Mouse (Mus musculus) hindbrain, embryonic 10.5 days (tissue): ENCODE data around the gene Gm10392. TPM values are rescaled to one million over a fixed set of nuclear protein-coding genes. Genes with fewer than 3 reads are reported as not detected.

Source experiments
- DNase-seq: peaks from one replicate; pipeline ENCODE4 v3.0.0-alpha.2; 2017; ENCODE audit warnings: low spot score
- H3K27ac ChIP-seq: fragments of 300-500 bp; sonication (generic); 2 replicates; pipeline ENCODE4 v1.5.1; 2016; ENCODE audit warnings: mild to moderate bottlenecking, moderate library complexity
- H3K27me3 ChIP-seq: fragments of 300-500 bp; sonication (generic); 2 replicates; pipeline ENCODE4 v1.6.1; 2016; ENCODE audit warnings: mild to moderate bottlenecking; ENCODE audit not compliant: poor library complexity, insufficient read depth, severe bottlenecking
- H3K36me3 ChIP-seq: fragments of 300-500 bp; sonication (generic); 2 replicates; pipeline ENCODE4 v1.6.1; 2016; ENCODE audit warnings: mild to moderate bottlenecking, moderate library complexity
- H3K4me1 ChIP-seq: fragments of 300-500 bp; sonication (generic); replicated peaks from 2 replicates; pipeline ENCODE4 v1.6.1; 2016; ENCODE audit warnings: mild to moderate bottlenecking
- H3K4me3 ChIP-seq: fragments of 300-500 bp; sonication (generic); 2 replicates; pipeline ENCODE4 v1.5.1; 2016; ENCODE audit warnings: mild to moderate bottlenecking, moderate library complexity
- H3K9me3 ChIP-seq: fragments of 300-500 bp; sonication (generic); 2 replicates; pipeline ENCODE4 v1.6.1; 2016; ENCODE audit warnings: mild to moderate bottlenecking, moderate library complexity
- WGBS: fragments of 180-500 bp; shearing (Covaris S2); methylation state at CpG from one replicate; pipeline ENCODE4 v1.1.7; 2016; 5-methylcytosine and 5-hydroxymethylcytosine counted together
- polyA plus RNA-seq: library from polyadenylated mRNA; unstranded; fragments of >200 nt; fragmentation: Nextera tagmentation; extraction: Ambion mirVana; gene quantifications from 2 replicates; pipeline ENCODE4 v1.2.1, GENCODE M21; 2016

The Gm10392 gene
- polyA plus RNA-seq, 1 experiment from 2014 or later: 0.21 TPM

GRCm38 (mm10) chr11:77505291-77505980 is 13.6 kb downstream of the Gm10392 start:
- H3K27me3 ChIP-seq: no peaks in the 10 kb centered on the region
- H3K4me1 ChIP-seq: peaks cover 47% of the 10 kb centered on the region
- no peaks in the 10 kb centered on the region for H3K9me3 ChIP-seq
- WGBS: 92% methylated on average over 22 of the region's 22 CpGs
- DNase-seq: no peak
- no peak overlapping the region for H3K4me3 ChIP-seq
- peaks cover 94% of the 10 kb centered on the region for H3K36me3 ChIP-seq
- no peak overlapping the region for H3K27ac ChIP-seq

GRCm38 (mm10) chr11:77504377-77504776 is 14.6 kb downstream of the Gm10392 start:
- WGBS: 95% methylated on average over 19 of the region's 19 CpGs
- H3K27me3 ChIP-seq: no peaks in the 10 kb centered on the region
- H3K9me3 ChIP-seq: no peaks in the 10 kb centered on the region
- H3K4me1 ChIP-seq: peaks cover 54% of the 10 kb centered on the region
- no peak overlapping the region for H3K27ac ChIP-seq
- DNase-seq: no peak
- H3K36me3 ChIP-seq: peaks cover 94% of the 10 kb centered on the region
- H3K4me3 ChIP-seq: no peak overlapping the region

DNA sequence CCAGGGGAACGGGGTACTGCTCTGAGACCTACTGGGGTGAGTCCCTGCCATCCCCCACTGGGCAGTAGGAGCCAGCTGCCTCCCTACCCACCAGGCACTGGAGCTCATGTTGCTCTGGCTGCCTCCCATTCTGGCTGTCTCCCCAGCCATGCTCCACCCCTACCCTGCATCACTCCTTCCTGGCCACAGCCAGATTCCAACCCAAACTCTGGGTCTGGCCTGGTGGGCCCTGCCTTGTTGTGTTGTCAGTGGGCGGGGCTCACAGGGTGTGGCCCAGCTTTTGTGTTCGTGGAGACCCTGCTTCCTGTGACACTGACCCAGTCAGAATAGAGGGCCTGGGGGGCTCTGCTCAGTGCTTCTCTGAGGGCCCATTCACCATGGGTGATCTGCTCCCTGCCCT is 15.5 kb downstream of the Gm10392 start:
- no peaks in the 10 kb centered on the region for H3K27me3 ChIP-seq
- H3K9me3 ChIP-seq: no peaks in the 10 kb centered on the region
- peaks cover 55% of the 10 kb centered on the region for H3K4me1 ChIP-seq
- H3K27ac ChIP-seq: no peak overlapping the region
- 63% methylated on average over 3 of the region's 3 CpGs for WGBS
- H3K36me3 ChIP-seq: peaks cover 94% of the 10 kb centered on the region
- no peak for DNase-seq
- no peak overlapping the region for H3K4me3 ChIP-seq

DNA sequence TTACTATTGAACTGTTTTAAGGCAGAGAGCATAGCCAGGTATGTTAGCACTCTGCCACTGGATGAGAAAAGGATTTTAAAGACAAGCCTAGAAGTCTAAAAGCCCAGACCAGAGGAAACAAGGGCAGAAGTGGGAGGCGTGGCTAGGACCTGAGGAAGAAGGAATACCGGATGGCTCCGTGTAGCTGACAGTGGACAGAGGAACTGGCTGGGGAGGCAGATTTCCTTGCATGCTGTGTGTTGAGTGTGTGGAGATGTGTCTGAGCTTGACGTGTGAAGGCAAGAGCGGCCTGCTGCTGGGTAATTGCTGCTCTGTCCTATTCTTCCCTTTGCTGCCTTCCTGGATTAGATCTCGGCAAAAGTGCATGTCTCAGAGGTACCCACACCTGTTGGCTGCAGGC is 16.5 kb downstream of the Gm10392 start:
- H3K4me1 ChIP-seq: peaks cover 58% of the 10 kb centered on the region
- peaks cover 91% of the 10 kb centered on the region for H3K36me3 ChIP-seq
- no peak for DNase-seq
- no peaks in the 10 kb centered on the region for H3K9me3 ChIP-seq
- no peak overlapping the region for H3K27ac ChIP-seq
- no peak overlapping the region for H3K4me3 ChIP-seq
- no peaks in the 10 kb centered on the region for H3K27me3 ChIP-seq
- WGBS: 87% methylated on average over 6 of the region's 6 CpGs

GRCm38 (mm10) chr11:77501971-77502370 is 17.0 kb downstream of the Gm10392 start:
- 94% methylated on average over 4 of the region's 4 CpGs for WGBS
- Histone ChIP-seq H3K27me3 (no peaks in the 10 kb centered on the region), H3K27ac (no peak overlapping the region), H3K36me3 (peaks cover 86% of the 10 kb centered on the region), H3K9me3 (no peaks in the 10 kb centered on the region), H3K4me3 (no peak overlapping the region), H3K4me1 (peaks cover 62% of the 10 kb centered on the region)
- no peak for DNase-seq

GRCm38 (mm10) chr11:77501392-77501791 is 17.6 kb downstream of the Gm10392 start:
- Histone ChIP-seq H3K9me3 (no peaks in the 10 kb centered on the region), H3K4me1 (peaks cover 61% of the 10 kb centered on the region), H3K27me3 (no peaks in the 10 kb centered on the region), H3K4me3 (no peak overlapping the region), H3K36me3 (peaks cover 80% of the 10 kb centered on the region), H3K27ac (no peak overlapping the region)
- DNase-seq: peak; percentile 72
- 28% methylated on average over 5 of the region's 5 CpGs for WGBS

- Histone ChIP-seq H3K4me1 (peaks cover 69% of the 10 kb centered on the region), H3K9me3 (no peaks in the 10 kb centered on the region), H3K27me3 (no peaks in the 10 kb centered on the region), H3K4me3 (no peak overlapping the region), H3K36me3 (peaks cover 73% of the 10 kb centered on the region), H3K27ac (peak overlapping the region; percentile 64; the same call in 1 of the 2 replicates)
- peak; percentile 27 for DNase-seq
- 80% methylated on average over 17 of the region's 17 CpGs for WGBS
These were observed 18.4 kb downstream of the Gm10392 start for GRCm38 (mm10) chr11:77500361-77501325.

- WGBS: 93% methylated on average over 7 of the region's 7 CpGs
- Histone ChIP-seq H3K27ac (peak overlapping the region; percentile 88), H3K36me3 (peaks cover 62% of the 10 kb centered on the region)
These were observed 19.6 kb downstream of the Gm10392 start for GRCm38 (mm10) chr11:77499354-77499753.

GRCm38 (mm10) chr11:77498261-77499139 is 20.5 kb downstream of the Gm10392 start:
- Histone ChIP-seq H3K4me1 (peaks cover 86% of the 10 kb centered on the region), H3K27me3 (no peaks in the 10 kb centered on the region), H3K36me3 (peaks cover 54% of the 10 kb centered on the region), H3K4me3 (peak overlapping the region; percentile 29), H3K9me3 (no peaks in the 10 kb centered on the region), H3K27ac (peak overlapping the region; percentile 88)
- DNase-seq: peak; percentile 39
- WGBS: 74% methylated on average over 12 of the region's 12 CpGs

More at GRCm38 (mm10) chr11:77499354-77499753, 19.6 kb downstream of the Gm10392 start:
- no peak for DNase-seq
- Histone ChIP-seq H3K4me3 (no peak overlapping the region; the same call in 1 of the 2 replicates), H3K4me1 (peaks cover 81% of the 10 kb centered on the region), H3K9me3 (no peaks in the 10 kb centered on the region), H3K27me3 (no peaks in the 10 kb centered on the region)

- WGBS: 9% methylated on average over 4 of the region's 4 CpGs
- Histone ChIP-seq H3K4me1 (peaks cover 84% of the 10 kb centered on the region), H3K4me3 (peak overlapping the region; percentile 29), H3K27me3 (no peaks in the 10 kb centered on the region), H3K27ac (peak overlapping the region; percentile 88), H3K36me3 (peaks cover 47% of the 10 kb centered on the region), H3K9me3 (no peaks in the 10 kb centered on the region)
- DNase-seq: peak; percentile 58
These were observed 21.1 kb downstream of the Gm10392 start for GRCm38 (mm10) chr11:77497851-77498250.

DNA sequence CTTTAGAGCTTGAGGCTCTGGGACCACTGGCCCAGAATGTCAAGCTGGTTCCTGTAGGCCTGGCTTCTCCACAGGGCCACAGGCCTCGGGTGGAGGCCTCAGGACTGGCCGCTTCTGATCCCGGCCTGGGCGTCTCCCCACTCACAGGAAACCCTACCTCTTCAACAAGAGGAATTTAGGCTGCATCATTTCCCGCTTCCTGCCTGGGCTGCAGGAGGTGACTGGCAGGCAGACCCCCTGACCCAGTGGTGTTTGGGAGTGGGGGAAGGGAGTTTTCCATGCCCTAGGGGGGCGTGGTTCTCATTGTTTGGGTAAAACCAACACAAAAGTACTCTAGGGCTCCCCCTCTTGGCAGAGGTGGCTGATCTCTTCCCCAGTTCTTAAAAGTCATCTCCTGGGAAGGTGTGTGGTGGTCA is 21.6 kb downstream of the Gm10392 start:
- peaks cover 42% of the 10 kb centered on the region for H3K36me3 ChIP-seq
- no peaks in the 10 kb centered on the region for H3K9me3 ChIP-seq
- H3K4me1 ChIP-seq: peaks cover 88% of the 10 kb centered on the region
- peak overlapping the region; percentile 88 for H3K27ac ChIP-seq
- no peaks in the 10 kb centered on the region for H3K27me3 ChIP-seq
- peak overlapping the region; percentile 29 for H3K4me3 ChIP-seq
- peak; percentile 85 for DNase-seq
- WGBS: 6% methylated on average over 6 of the region's 6 CpGs

GRCm38 (mm10) chr11:77495507-77495906 is 23.5 kb downstream of the Gm10392 start:
- H3K4me3 ChIP-seq: no peak overlapping the region
- H3K4me1 ChIP-seq: peaks cover 95% of the 10 kb centered on the region
- no peaks in the 10 kb centered on the region for H3K9me3 ChIP-seq
- peaks cover 24% of the 10 kb centered on the region for H3K36me3 ChIP-seq
- H3K27me3 ChIP-seq: no peaks in the 10 kb centered on the region
- peak overlapping the region; percentile 3; the same call in 1 of the 2 replicates for H3K27ac ChIP-seq
- DNase-seq: no peak
